Mouse (Mus musculus) right cerebral cortex, adult 18-20 months (tissue): ENCODE measurements around the gene Actl6b.

Source experiments
- DNase-seq: peaks from one replicate; pipeline ENCODE4 v3.0.0; 2022; ENCODE audit warnings: mixed read lengths

Actl6b gene

DNA sequence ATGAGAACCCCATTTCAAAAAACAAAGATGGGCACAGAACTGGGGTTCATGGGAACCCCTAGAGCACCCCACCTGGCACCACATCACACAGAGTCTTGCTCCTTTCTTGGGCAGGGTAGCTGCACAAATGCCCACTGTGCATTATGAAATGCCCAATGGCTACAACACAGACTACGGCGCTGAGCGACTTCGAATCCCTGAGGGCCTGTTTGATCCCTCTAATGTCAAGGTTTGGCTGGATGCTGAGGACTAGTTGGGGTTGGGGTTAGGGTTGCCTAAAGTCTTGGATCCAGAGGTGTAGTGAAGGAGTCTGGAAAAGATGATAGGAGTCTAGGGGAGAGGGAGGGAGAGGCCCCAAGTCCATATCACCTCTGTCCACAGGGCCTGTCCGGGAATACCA, 13.1 kb downstream of the Actl6b start:
- no peak for DNase-seq

DNA sequence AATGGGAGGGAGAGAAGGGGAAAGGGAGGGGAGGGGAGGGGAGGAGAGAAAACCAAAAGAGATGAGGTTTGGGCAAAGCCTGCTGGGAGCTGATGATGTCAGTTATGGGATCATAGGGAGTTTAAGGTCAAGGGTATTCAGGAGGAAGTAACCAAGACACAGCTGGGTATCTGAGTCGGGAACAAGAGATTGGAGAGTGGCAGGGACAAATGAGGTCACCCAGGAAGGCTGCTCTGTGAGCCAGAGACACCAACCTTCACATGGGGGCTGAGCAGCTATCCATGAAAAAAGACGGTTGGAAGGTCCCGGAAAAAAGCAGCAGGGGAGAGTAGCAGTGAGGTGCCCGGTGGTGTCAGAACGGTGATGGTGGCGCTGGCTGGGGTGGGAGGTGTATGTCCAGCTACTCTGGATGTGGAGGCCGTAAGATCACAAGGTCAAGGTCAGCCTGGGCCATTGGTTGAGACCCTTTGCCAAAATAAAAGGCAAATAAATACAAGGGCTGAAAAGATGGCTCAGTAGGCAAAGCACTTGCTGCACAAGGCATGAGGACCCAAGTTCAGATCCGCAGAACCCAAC, 15.0 kb downstream of the Actl6b start:
- DNase-seq, result no peak

DNA sequence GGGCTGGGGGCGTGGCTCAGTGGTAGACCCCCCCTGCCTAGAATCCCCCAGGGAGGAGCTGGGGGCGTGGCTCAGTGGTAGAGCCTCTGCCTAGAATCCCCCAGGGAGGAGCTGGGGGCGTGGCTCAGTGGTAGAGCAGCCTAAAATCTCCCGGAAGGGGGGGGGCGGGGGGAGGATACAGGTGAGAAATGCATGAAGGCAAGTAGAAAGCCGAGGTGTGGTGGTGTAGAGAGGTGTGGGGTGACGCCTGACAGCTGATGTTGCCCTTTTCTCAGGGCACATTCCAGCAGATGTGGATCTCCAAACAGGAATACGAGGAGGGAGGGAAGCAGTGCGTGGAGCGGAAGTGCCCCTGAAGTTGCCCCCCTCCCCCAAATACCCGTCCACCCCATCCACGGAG, 15.7 kb downstream of the Actl6b start:
- no peak for DNase-seq

- DNase-seq, result no peak
These were observed 16.3 kb downstream of the Actl6b start, which contains the start of gene Tfr2 for GRCm38 (mm10) chr5:137569665-137570064. Gene Tfr2 (plus strand): TSS chr5:137569840.

GRCm38 (mm10) chr5:137570181-137570580, 16.9 kb downstream of the Actl6b start:
- no peak for DNase-seq

GRCm38 (mm10) chr5:137570691-137571586, 17.6 kb downstream of the Actl6b start:
- DNase-seq, result no peak

DNA sequence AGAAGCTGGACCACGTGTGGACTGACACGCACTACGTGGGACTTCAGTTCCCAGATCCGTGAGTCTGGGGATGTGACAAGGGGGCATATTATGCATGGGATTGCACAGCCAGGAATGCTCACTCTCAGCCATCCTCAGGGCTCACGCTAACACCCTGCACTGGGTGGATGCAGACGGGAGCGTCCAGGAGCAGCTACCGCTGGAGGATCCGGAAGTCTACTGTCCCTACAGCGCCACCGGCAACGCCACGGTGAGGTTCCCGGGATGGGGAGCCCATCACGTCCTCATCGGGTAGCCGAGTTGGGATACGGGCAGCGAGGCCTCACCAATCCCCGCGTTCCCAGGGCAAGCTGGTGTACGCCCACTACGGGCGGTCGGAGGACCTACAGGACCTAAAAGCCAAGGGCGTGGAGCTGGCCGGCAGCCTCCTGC, 21.2 kb downstream of the Actl6b start:
- peak; percentile 57 for DNase-seq

- DNase-seq, result no peak
These were observed 26.9 kb downstream of the Actl6b start for GRCm38 (mm10) chr5:137580246-137580645.

DNA sequence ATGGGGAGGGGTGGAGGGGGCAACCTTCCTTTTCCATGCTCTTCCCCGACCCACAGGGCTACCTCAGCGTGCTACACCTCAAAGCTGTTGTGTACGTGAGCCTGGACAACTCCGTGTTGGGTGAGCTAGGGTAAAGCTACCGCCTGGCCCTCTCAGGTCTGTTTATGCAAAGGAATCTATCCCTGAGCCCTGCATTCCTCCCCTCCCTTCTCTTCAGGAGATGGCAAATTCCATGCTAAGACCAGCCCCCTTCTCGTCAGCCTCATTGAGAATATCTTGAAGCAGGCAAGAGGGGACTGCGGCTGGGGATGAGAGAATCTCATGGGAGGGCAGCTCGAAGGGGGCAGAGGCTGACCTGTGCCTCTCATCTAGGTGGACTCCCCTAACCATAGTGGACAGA, 29.4 kb downstream of the Actl6b start:
- no peak for DNase-seq

- peak; percentile 48 for DNase-seq
These were observed 30.4 kb downstream of the Actl6b start for GRCm38 (mm10) chr5:137583670-137584169.

DNA sequence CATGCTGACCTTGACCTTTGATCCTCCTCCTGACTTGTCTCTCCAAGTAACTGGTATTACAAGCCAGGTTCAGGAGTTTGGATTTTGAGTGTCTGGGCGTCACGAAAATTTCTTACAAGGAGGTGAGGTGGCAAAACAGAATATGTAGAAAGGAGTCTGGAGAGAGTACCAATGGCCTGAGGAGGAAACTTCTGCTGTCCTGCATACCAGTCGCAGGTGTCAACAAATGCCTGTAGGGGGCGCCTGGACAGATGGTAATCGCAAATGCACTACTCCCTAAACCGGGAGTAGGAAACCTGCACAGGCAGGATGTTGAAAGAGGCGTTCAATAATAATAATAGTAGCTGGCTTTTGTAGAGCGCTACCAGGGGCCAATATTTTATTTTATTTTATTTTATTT, 31.7 kb downstream of the Actl6b start:
- peak; percentile 69 for DNase-seq

- DNase-seq, result no peak
These were observed 37.2 kb downstream of the Actl6b start for GRCm38 (mm10) chr5:137590507-137590906.

DNA sequence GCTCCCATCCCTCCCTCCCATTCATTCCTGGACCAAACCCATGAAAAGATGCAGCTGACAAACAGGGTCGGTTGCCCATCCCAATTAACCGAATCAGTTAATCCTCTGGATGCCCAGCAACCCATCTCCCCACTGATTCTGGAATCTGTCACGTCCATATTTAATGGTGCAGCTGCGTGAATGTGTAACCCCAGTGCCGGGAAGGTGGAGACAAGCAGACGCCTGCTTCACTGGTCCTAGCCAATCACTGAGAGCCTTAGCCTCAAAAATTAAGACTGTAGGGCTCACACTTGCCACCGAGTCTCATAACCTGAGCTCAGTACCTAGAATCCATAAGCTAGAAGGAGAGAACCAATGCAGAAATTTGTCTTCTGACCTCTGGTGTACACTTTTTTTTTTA, 42.6 kb downstream of the Actl6b start:
- DNase-seq, result no peak

GRCm38 (mm10) chr5:137596601-137597261, 43.4 kb downstream of the Actl6b start:
- DNase-seq, result no peak

- DNase-seq, result no peak
These were observed 44.3 kb downstream of the Actl6b start for GRCm38 (mm10) chr5:137597625-137598024.

DNA sequence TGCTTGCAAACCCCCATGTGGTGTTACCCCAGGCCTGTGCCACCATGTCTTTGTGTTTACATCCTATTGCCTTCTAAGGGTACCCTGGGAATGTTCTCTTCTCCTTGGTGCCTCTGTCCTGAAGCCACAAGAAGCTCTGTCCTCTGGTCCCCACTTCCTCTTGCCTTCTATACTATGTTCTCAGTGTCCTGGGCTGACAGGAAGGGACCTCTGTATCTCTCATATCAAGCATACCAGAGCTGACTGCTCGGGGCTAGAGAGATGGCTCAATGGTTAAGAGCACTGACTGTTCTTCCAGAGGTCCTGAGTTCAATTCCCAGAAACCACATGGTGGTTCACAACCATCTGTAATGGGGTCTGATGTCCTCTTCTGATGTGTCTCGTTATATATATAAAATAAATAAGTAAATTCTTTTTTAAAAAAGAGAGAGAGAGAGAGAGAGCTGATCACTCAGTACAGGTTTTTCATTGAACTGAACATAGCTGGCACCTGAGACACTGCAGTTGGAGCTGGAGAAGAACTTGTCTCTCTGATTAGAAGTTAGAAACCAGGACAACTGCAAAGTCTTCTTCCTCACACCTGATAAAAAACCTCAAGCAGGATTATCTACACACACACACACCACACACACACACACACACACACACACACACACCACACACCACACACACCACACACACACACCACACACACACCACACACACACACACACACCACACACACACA, 44.9 kb downstream of the Actl6b start:
- DNase-seq, result no peak

DNA sequence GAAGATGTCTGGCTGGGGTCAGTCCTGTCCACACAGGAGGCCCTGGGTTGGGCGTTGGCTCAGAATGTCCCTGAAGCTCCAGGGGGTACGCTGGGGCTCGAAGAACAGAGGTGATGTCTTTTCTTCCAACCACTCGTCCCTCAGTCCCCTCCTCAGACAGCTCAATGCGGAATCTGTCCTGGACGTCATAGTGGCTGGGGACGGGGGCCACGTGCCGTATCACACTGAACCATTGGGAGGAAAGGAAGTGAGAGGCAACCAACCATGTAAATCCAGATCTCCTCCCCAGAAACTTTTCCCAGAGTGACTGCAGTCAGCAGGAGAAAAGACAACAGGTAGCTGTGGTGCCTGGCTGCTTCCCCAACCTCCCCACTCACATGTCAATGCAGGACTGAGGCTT, 46.3 kb downstream of the Actl6b start:
- no peak for DNase-seq

GRCm38 (mm10) chr5:137600281-137600618, 46.9 kb downstream of the Actl6b start:
- DNase-seq, result no peak

GRCm38 (mm10) chr5:137600619-137601364, 47.5 kb downstream of the Actl6b start, which contains the start of gene Mospd3:
Gene Mospd3 (minus strand): TSS chr5:137601058.
- peak; percentile 96 for DNase-seq

GRCm38 (mm10) chr5:137601365-137601729, 48.0 kb downstream of the Actl6b start:
- DNase-seq, result no peak

DNA sequence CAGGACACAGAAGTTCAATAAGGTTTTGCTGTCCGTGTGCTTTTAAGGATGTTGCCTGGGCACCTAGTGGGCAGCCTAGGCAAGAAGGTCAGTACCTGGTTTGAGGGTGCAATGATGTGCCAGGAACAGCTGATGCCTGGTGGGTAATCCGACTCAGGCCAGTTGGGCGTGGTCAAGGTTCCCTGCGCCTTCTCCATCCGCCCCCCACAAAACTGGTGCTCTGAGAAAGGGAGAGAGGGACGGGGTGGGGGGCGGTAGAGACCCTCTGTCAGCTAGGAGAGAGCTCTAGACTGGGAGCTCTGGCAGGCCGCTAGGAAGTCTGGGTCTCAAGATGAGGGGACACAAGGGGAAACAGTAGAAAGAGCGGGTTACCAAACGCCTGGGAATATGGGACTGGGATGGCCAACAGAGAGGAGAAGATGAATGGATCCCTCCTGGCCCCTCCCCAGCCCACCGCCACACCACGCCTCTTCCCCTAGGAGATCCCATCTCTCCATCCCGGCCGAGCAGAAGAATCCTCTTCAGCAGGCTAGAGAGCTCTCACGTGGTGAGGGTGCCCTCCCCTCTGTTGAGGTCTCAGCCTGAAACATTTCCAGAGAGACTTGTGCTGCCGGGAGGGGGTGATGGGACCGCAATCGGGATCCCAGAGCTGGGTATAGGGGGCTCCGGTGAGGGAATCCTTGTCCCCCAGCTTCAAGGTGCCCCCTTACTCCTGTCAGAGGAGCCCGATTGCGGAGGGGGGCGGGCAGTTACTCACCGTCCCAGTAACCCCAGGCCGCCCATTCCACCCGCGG, 54.7 kb downstream of the Actl6b start:
- no peak for DNase-seq
